Mouse (Mus musculus) hindbrain, postnatal 0 days (tissue): ENCODE results near the gene Uqcr10. TPM values are rescaled to one million over a fixed set of nuclear protein-coding genes. Genes with fewer than 3 reads are reported as not detected.

Experiments
- ATAC-seq: fragments of 200-750 bp; cut with Nextera tagmentation; 2 replicates; pipeline ENCODE4 v1.8.0; 2017; ENCODE audit warnings: mild to moderate bottlenecking, moderate TSS enrichment, moderate library complexity
- DNase-seq: peaks from one replicate; pipeline ENCODE4 v3.0.0-alpha.2; 2015; ENCODE audit warnings: low spot score
- H3K27ac ChIP-seq: fragments of 300-500 bp; sonication (generic); 2 replicates; pipeline ENCODE4 v1.5.1; 2014; ENCODE audit warnings: mild to moderate bottlenecking
- H3K27me3 ChIP-seq: fragments of 300-500 bp; sonication (generic); 2 replicates; pipeline ENCODE4 v1.6.1; 2014; ENCODE audit warnings: low read length, mixed read lengths; ENCODE audit not compliant: insufficient read depth
- H3K36me3 ChIP-seq: fragments of 300-500 bp; sonication (generic); 2 replicates; pipeline ENCODE4 v1.6.1; 2014; ENCODE audit warnings: low read length, mixed read lengths; ENCODE audit not compliant: insufficient read depth
- H3K4me1 ChIP-seq: fragments of 300-500 bp; sonication (generic); 2 replicates; pipeline ENCODE4 v1.6.1; 2014; ENCODE audit warnings: antibody characterized with exemption, low read length, mixed read lengths; ENCODE audit not compliant: insufficient read depth
- H3K4me2 ChIP-seq: fragments of 300-500 bp; sonication (generic); 2 replicates; pipeline ENCODE4 v1.6.1; 2014; ENCODE audit warnings: low read depth, mild to moderate bottlenecking, low read length, moderate library complexity, mixed read lengths
- H3K4me3 ChIP-seq: fragments of 300-500 bp; sonication (generic); 2 replicates; pipeline ENCODE4 v1.5.1; 2014; ENCODE audit warnings: low read length
- H3K9ac ChIP-seq: fragments of 300-500 bp; sonication (generic); replicated peaks from 2 replicates; pipeline ENCODE4 v1.6.1; 2014; ENCODE audit warnings: mild to moderate bottlenecking, low read length, moderate library complexity, mixed read lengths
- H3K9me3 ChIP-seq: fragments of 300-500 bp; sonication (generic); 2 replicates; pipeline ENCODE4 v1.6.1; 2016; ENCODE audit warnings: low read length, mixed read lengths
- CTCF ChIP-seq: IDR thresholded peaks from 2 replicates; pipeline ENCODE4 v1.5.1; 2016; ENCODE audit warnings: antibody characterized with exemption, control low read depth, low read depth
- WGBS: fragments of 180-500 bp; shearing (Covaris S2); extraction: QIAGEN DNeasy Blood & Tissue Kit; methylation state at CpG from one replicate; pipeline ENCODE4 v1.1.7; 2014; 5-methylcytosine and 5-hydroxymethylcytosine counted together
- polyA plus RNA-seq: library from polyadenylated mRNA; unstranded; fragments of >200 nt; fragmentation: Nextera tagmentation; extraction: Ambion mirVana; gene quantifications from 2 replicates; pipeline ENCODE4 v1.2.1, GENCODE M21; 2015
- total RNA-seq: library from RNA; depleted of rRNA; stranded (reverse); fragments of >200 nt; gene quantifications from 2 replicates; pipeline ENCODE4 v1.2.3, GENCODE M21; 2014

Uqcr10 gene
- total and polyA plus RNA-seq, 2 experiments from 2014 or later: 231 to 1,063 TPM

- Histone ChIP-seq H3K4me2 (peak overlapping the region; percentile 93), H3K9me3 (no peaks in the 10 kb centered on the region), H3K27ac (peak overlapping the region; percentile 64), H3K27me3 (no peaks in the 10 kb centered on the region), H3K9ac (peak overlapping the region; percentile 56), H3K4me3 (peak overlapping the region; percentile 52), H3K36me3 (peaks cover 9% of the 10 kb centered on the region; the same call in 1 of the 2 replicates), H3K4me1 (peaks cover 11% of the 10 kb centered on the region)
- 8% methylated on average over 12 of the region's 12 CpGs for WGBS
- TF ChIP-seq CTCF: no peak
- ATAC-seq (no peak; the same call in 1 of the 2 replicates), DNase-seq (no peak)
These were observed 462 bp downstream of the Uqcr10 start for GRCm38 (mm10) chr11:4703688-4704071.

DNA sequence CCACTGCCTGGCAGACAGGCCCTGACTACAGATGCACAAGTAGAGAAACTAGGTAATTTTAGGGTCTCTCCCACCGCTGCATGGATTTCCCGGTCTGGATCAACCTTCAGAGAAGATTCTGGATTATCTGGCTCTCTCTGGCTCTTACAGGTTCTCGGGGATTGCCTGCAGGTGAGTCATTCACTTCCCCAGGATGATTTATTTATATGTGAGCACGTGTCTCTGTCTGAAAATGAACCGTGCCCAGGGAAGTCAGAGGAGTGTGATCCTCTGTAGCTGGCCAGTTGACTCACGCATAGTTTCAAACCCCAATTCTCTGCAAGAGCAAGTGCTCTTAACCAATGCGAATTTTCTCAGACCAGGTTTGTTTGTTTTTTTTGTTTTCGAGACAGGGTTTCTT, 3.4 kb downstream of the Uqcr10 start:
- ATAC-seq (no peak), DNase-seq (no peak)
- no peak for TF ChIP-seq CTCF
- H3K9me3 ChIP-seq: no peaks in the 10 kb centered on the region
- H3K27ac ChIP-seq: no peak overlapping the region
- 88% methylated on average over 8 of the region's 8 CpGs for WGBS
- peaks cover 9% of the 10 kb centered on the region; the same call in 1 of the 2 replicates for H3K36me3 ChIP-seq
- H3K4me1 ChIP-seq: peaks cover 11% of the 10 kb centered on the region
- no peak overlapping the region for H3K4me2 ChIP-seq
- H3K4me3 ChIP-seq: no peak overlapping the region
- no peak overlapping the region for H3K9ac ChIP-seq
- H3K27me3 ChIP-seq: no peaks in the 10 kb centered on the region

DNA sequence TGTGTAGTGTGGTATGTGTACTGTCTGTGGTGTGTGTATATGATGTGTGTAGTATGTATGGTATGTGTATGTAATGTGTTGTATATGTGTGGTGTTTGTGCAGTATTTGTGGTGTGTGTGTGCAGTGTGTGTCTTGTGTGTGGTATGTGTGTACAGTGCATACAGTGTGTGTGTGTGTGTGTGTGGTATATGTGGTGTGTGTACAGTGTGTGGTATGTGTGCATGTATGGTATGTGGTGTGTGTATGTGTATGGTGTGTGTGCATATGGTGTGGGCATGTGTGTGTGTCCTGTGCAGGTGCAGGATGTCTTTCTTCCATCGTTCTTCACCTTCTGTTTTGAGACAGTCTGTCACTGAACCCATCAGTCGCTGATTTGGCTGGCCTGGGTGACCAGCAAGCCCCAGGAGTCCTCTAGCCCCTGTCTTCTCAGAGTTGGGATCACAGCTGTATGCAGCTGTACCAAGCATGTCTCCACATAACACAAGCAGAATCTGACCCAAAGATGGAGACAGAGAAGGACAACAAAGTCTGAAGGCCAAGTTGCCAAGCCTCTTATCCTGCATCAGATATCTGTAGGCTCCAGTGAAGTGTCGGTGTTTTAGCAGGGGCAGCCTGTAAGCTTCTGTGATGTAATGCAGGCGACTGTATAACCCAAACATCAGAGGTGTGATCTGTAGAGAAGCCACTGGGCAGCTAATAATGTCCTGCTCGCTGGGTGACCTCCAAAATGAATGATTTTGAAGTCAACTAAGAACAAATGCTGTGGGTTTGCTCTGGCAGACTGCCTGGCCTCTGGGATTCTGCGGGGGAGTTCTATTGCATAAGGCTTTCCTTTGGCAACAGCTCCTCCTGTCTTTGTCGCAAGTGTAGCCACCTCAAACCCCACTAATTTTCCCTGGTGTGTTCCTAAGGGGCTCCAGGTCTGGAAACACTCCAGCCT, 6.8 kb downstream of the Uqcr10 start:
- no peak for ATAC-seq
- TF ChIP-seq CTCF: peak; percentile 45

GRCm38 (mm10) chr11:4692162-4692561, 12.0 kb downstream of the Uqcr10 start:
- 63% methylated on average over 11 of the region's 11 CpGs for WGBS
- Histone ChIP-seq H3K4me1 (no peaks in the 10 kb centered on the region; the same call in 1 of the 2 replicates), H3K27ac (no peak overlapping the region), H3K4me2 (no peak overlapping the region), H3K27me3 (no peaks in the 10 kb centered on the region), H3K4me3 (no peak overlapping the region), H3K36me3 (no peaks in the 10 kb centered on the region), H3K9ac (no peak overlapping the region), H3K9me3 (no peaks in the 10 kb centered on the region)
- DNase-seq (peak; percentile 32), ATAC-seq (no peak)
- no peak for TF ChIP-seq CTCF

More for the DNA sequence above, 6.8 kb downstream of the Uqcr10 start:
- 52% methylated on average over 7 of the region's 7 CpGs for WGBS
- no peaks in the 10 kb centered on the region for H3K9me3 ChIP-seq
- DNase-seq: peak; percentile 59
- no peak overlapping the region for H3K9ac ChIP-seq
- no peak overlapping the region for H3K4me2 ChIP-seq
- H3K36me3 ChIP-seq: peaks cover 9% of the 10 kb centered on the region; the same call in 1 of the 2 replicates
- H3K4me3 ChIP-seq: no peak overlapping the region
- H3K27me3 ChIP-seq: no peaks in the 10 kb centered on the region
- no peaks in the 10 kb centered on the region for H3K4me1 ChIP-seq
- no peak overlapping the region for H3K27ac ChIP-seq

GRCm38 (mm10) chr11:4691213-4691612, 12.9 kb downstream of the Uqcr10 start:
- H3K9ac ChIP-seq: no peak overlapping the region
- no peak for TF ChIP-seq CTCF
- 49% methylated on average over 10 of the region's 10 CpGs for WGBS
- no peak overlapping the region for H3K4me2 ChIP-seq
- H3K27me3 ChIP-seq: no peaks in the 10 kb centered on the region
- no peaks in the 10 kb centered on the region; the same call in 1 of the 2 replicates for H3K4me1 ChIP-seq
- no peak overlapping the region for H3K4me3 ChIP-seq
- H3K36me3 ChIP-seq: no peaks in the 10 kb centered on the region
- no peak overlapping the region for H3K27ac ChIP-seq
- ATAC-seq (no peak), DNase-seq (peak; percentile 45)
- H3K9me3 ChIP-seq: no peaks in the 10 kb centered on the region

- H3K27me3 ChIP-seq: no peaks in the 10 kb centered on the region
- no peaks in the 10 kb centered on the region; the same call in 1 of the 2 replicates for H3K4me1 ChIP-seq
- H3K9me3 ChIP-seq: no peaks in the 10 kb centered on the region
- no peak for DNase-seq
- ATAC-seq: no peak
- 80% methylated on average over 7 of the region's 7 CpGs for WGBS
- no peak overlapping the region for H3K27ac ChIP-seq
- H3K9ac ChIP-seq: no peak overlapping the region
- no peak overlapping the region for H3K4me3 ChIP-seq
- H3K4me2 ChIP-seq: no peak overlapping the region
- no peak for TF ChIP-seq CTCF
- H3K36me3 ChIP-seq: no peaks in the 10 kb centered on the region
These were observed 13.8 kb downstream of the Uqcr10 start for GRCm38 (mm10) chr11:4690353-4690752.
